Mouse (Mus musculus): ENCODE data around the gene Agps.
A peak's percentile ranks its signal among the peaks of the same experiment; 100 is the strongest.

Gene Agps

DNA sequence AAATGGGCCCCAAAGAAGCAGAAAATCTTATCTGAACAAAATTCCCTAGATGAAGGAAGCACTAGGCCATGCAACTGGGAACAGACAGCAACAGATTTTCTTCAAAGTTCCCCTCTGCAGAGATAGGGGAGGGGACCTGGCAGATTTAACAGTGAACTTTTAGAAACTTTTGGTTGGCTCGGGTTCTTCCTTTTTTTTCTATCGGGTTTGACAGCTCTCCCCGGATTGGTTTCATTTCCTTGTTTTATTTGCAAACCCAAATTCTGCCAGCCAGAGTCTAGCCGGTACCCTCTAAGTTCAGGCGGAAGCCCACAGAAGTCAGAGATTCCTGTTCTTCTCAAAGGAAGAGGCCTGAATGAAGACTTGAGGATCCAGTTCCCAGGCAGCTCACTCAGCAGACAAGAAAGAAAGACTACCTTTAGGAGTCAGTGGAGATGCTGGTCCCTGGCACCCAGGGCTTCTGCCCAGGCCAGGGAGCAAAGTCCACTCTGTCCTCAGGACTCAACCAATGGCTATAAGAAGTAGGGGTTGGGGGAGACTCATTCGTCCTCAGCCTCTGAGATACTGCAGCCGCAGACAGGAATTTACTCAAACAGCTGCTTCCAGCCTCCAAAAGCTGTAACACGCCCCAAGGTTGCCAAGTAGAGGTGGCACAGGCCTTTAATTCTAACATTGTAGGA lies 2.9 kb upstream of the Agps start:
- DNase-seq (ENCODE audit: low read depth, low spot score): no peak

DNA sequence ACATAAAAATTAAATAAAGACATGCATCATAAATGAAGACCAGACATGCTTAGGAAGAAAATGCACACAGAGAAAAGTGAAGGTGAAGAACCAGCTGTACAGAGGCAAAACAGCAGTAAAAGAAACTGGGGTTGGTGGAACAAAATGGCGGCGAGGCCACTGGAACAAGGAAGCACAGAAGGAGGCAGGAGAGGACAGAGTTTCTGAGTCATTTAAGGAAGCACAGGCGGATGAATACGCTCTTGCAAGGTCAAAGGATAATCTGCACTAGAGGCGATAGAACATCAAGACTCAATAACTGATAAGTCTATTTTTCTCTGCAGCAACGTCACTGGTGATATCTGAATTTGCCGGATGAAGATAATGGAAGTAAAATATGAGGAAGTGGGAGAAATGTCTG lies 1.7 kb upstream of the Agps start:
- no peak for DNase-seq (ENCODE audit: low read depth, low spot score)

DNA sequence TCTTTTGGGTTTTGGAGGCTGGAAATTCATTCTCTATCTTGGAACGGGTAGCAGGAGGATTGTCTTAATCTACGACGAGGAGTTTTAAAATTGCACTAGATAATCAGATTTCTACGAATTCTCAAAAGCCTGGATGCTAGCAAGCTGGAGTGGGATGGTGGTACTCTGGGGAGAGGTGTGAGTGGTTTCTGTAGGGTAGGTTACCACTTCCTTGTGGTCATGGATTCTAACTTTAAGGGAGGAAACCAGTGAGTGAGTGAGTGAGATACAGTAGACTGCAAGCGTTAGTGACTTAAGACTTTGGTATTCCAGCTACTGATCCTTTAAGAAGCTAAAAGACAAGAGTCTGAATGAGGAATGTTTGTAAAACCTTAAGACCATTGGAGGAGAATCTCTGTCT lies 804 bp downstream of the Agps start:
- DNase-seq (ENCODE audit: low read depth, low spot score): no peak

DNA sequence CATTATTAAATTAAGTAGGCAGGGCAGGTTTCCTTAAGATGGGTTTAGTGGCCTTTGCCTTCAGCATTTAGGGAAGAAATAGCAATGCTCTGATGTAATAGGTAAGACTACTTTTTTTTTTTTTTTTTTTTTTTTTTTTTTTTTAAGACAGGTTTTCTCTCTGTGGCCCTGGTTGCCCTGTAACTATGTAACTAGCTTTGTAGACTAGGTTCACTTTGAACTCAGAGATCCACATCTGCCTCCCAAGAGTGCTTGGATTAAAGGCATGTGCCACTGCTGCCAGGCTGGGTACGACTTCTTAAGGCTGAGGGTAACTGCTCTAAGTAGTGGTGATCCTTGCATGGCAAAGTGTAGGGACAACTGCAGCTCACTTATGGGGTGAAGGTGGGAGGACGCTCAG lies 2.5 kb downstream of the Agps start:
- no peak for DNase-seq (ENCODE audit: low read depth, low spot score)

DNA sequence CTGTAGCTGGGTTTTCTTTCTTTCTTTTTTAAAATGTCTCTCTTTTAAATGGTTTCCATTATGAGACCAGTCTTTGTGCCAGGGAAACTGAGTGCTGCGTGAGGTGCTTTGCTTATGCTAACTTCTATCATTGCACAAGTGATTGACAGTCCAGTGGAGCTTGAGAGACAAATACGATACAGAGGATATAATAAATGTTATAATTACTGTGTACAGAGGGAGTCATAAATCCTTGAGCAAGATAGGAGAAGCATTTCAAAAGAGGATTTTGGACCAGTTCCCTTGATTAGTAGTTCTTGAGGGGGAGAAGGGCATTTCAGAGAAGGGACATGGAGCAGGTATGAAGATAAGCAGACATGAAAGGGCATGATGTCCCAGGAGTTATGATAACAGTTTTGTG lies 10.3 kb downstream of the Agps start:
- DNase-seq (ENCODE audit: low read depth, low spot score): no peak

DNA sequence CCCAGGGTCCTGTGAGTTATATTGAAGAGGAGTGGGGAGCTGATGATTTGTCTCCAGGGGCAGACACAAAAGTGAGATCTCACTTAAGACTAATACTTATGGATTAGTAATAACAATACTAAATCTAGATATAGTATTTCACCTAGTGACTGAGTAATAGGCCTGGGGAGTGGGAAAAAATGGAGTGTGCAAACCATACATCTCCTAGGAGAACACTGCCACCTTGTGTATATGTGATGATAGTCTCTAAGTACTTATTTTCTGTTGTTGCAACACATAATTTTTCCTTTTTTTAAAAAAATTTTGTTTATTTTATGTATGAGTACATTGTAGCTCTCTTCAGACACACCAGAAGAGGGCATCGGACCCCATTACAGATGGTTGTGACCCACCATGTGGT lies 15.7 kb downstream of the Agps start:
- DNase-seq (ENCODE audit: low read depth, low spot score): no peak

DNA sequence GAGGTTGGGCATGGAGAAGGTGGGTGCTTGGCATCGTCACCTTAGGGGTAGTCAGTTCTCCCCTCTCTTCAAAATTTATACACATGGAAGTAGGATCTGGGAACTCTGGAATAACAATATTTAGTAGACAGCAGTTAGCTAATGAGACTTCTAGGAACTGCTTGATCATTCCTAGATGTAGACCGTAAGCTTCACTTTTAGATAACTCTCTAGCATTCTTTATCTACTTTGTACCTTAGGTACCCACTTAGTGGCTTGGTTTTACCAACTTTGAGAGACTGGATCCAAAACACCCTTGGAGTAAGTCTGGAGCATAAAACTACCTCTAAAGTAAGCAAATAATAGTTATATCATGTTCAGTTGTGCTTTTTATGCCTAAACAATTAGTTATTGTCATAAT lies 20.5 kb downstream of the Agps start:
- DNase-seq (ENCODE audit: low read depth, low spot score): no peak

DNA sequence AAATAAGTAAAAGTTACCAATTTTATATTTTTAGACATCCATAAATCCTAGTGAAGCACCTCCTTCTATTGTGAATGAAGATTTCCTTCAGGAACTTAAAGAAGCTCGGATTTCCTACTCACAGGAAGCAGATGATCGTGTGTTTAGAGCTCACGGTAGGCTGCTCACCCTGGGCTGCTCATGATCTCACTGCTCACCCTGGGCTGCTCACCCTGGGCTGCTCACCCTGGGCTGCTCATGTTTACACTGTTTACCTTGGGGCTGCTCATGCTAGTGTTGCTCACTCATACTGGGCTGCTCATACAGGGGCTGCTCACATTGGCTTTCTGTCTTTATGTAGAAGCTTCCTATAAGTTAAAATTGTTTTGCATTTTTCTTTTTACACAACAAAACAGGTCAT lies 22.2 kb downstream of the Agps start:
- no peak for DNase-seq (ENCODE audit: low read depth, low spot score)

DNA sequence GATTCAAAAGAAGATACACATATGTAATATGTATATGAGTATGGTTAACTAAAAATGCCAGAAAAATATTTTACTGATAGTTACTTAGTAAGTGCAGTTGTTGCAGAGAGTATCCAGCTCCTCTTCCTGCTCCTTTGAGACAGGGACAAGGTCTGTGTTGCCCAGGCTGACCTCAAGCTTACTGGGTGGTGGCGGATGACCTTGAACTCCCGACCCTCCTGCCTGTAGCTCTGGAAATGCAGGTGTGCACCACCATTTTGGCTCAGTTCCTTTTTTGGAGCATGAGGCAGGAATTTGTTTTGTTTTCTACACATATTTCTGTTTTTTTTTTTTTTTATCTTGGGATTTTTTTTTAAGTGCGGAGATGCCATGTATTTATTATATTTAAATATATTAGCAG lies 29.1 kb downstream of the Agps start:
- DNase-seq (ENCODE audit: low read depth, low spot score): peak; percentile 86

DNA sequence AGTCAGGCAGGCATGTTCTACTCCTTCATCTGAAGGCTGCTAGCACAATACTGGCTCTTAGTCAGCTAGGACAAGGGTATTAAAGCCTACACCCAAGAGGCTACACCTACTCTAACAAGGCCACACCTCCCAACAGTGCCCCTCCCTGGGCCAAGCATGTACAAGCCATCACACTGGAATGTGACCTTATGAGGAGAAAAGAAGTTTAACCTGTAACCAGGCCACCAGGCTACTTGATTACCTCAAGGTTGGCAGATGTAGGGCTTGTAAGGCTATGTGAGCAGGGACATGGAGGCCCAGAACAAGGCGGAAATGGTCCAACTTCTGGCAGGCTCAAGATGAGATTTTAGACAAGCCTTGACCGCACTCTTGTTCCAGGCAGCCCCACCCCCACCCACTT lies 37.6 kb downstream of the Agps start:
- DNase-seq (ENCODE audit: low read depth, low spot score): peak; percentile 95

DNA sequence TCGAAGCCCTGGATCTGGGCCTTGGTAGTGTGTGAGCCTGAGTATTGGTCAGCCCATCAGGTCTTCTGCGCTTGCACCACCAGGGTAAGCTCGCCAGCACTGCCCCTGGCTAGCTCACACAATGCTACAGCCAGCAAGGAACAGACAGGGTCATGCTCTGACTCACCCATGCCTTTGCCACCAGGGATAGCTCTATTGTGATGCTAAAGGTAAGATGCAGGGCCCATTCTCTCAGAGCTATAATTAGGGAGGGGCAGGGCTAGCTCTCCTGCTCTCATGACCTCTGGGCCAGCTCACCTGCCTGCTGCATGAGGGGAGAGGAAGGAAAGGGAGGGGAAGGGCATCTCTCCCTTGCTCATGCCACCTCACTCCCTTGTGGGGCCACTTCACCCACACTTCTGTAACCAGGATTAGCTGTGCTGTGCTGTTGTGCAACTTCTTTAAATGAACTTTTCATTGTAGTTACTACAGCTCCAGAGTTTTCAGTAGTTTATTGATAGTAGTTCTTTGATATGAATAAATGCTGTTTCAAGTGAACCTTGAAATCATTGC lies 42.1 kb downstream of the Agps start:
- DNase-seq (ENCODE audit: low read depth, low spot score): peak; percentile 85

DNA sequence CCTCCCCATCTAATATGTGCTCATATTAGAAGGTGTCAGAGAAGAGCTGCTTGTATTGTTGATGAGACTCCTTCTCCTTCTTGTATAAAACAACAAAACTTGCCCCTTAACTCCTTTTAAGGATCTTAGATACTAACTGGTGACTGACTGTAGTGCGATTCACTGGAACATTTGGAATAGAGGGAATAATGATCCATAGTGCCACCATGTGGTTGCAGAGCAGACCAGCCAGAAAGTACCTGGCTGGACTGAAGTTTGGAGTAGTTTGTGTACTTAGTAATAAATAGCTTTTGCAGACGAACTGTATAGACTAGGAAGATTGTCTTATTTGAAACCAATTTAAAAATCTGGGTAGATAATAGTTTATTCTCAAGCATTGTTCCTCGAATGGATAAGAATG lies 47.8 kb downstream of the Agps start:
- peak; percentile 68 for DNase-seq (ENCODE audit: low read depth, low spot score)

DNA sequence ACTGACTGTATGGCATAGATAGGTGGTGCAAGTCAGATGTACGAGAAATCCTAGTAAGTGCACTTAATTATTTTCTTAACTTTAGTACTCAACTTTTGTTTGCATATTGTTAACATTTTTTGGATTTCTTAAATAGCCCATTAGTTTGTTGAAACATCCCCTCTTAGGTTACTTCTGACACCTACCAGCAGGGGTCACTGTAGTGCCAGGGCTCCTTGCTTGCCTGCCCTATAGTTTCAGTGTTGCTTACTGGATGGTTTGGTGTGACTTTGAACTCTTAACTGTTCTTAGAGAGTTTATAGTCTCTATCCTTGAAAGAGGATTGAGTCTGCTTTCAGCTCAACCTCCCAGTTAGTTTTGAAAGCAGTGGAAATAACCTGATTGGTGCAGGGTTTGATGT lies 51.6 kb downstream of the Agps start:
- peak; percentile 83 for DNase-seq (ENCODE audit: low read depth, low spot score)

DNA sequence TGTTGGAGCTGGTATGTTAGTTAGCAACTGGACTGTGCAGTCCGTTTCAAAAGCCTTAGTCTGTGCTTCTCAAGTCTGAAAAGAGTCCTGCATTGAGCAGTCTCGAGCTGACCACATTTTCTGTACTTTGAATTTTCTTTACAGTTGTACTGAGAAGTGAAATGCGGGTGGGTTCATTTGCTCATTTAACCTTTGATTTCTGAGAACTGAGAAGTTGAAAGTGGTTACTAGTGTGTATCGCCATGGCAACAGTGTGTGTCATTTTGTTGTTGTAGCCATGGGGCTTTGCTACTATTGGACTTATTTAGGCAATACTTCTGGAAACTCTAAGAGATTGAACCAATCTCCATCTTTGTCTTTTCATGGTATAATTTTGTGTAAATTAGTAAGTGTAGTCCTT lies 60.0 kb downstream of the Agps start:
- DNase-seq (ENCODE audit: low read depth, low spot score): no peak

DNA sequence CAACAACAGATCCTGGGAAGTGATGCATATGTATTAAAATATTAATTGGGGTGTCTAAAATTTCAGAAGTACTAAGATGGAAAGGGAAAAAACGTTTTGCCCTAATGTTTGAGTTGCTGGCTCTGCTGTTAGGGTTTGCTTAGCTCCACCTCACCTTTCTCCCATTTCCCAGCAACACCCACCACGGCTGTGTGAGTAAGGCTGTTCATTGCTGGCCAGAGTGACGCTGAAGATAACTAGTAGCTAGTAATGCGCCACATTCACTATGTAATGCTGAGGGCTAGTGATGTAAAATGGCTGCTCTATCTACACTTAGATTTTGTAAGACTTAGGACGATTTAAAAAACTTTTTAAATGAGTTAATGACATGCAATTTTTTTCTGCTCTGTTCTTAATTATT lies 63.7 kb downstream of the Agps start:
- no peak for DNase-seq (ENCODE audit: low read depth, low spot score)

DNA sequence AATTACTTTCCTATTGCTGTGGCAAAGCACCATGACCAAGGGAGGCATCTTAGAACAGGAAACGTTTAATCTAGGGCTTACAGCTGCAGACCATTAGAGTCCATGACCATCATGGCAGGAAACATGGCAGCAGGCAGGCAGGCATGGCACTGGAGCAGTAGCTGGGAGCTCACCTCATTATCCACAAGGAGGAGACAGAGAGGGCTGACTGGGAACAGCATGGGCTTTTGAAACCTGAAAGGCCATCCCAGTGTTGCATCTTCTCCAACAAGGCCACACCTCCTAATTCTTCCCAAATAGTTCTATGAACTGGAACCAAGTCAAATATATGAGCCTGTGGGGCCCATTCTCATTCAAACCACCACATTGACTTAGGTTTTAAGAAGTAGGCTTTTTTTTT lies 68.3 kb downstream of the Agps start:
- DNase-seq (ENCODE audit: low read depth, low spot score): peak; percentile 56

DNA sequence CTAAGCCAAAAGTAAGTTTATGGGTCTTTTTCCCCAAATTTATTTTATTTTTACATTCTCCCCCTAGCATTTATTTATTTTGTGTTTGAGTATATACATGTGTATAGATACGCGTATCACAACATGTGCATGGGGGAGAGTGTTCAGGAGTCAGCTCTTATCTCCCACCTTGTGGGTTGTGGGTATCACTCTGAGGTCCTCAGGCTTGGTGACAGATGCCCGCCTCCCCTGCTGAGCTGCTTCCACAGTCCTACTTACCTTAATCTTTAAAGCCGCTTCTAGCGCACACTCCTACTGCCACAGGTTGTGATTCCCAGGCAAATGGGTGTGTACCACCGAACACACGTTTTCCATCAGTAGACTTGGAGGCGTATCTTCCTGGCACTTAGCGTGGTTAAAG lies 69.9 kb downstream of the Agps start:
- no peak for DNase-seq (ENCODE audit: low read depth, low spot score)

DNA sequence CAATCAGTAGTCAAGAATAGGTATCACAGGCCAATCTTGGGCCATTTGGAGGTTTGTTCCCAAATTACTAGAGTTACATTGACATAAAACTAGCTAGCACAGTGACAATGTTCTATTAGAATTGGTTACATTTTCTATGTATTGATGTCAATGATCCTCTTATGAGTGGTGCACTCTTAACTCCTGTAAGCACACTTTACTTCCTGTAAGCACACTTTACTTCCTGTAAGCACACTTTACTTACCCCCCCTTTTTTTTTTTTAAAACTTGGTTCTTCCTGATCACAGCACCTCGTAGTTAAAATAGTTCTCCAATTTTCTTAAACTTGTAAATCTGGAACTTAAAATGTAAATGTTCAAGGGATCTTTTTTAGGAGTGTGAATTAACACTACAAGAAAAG lies 75.2 kb downstream of the Agps start:
- DNase-seq (ENCODE audit: low read depth, low spot score): no peak

DNA sequence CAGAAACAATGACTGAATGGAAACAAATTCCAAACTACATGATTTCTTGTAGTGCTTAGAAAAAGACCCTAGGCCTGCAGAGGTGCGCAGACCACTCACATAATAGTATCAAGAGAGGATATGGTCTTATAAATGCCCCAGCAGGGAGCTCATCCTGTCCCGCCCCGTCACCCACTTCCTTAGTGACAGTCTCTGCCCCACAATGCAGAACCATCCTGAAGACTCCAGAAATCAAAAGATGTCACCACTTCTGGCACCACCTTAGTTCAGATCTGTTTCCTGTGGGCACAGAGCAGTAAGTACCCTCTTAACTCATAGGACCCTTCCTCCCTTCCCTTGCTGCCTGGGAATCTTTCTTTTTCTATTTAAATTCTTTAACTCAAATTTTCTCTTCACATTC lies 83.1 kb downstream of the Agps start:
- DNase-seq (ENCODE audit: low read depth, low spot score): no peak

DNA sequence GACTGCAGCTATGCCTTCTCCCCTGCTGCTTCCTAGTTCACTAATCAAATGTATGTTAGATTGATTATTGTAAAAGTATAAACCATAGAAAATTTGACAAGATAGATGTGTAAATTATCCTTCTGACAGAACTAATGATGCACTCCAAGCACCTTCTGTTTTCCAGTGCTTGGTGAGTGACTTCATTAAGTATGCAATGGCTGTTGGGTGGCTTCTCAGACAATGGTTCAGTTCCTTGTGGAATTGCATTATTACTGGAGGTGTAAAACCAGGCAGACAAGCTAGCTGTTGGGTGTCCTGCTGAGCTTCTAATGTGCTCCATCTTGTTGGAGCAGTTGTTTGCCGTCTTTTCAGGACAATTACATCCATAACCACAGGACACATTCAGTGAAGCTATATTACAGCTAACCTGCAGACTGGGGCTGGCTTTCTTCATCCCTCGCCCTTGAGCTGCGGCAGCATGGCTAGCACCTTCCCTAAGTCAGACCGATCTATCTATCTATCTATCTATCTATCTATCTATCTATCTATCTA lies 91.9 kb downstream of the Agps start:
- no peak for DNase-seq (ENCODE audit: low read depth, low spot score)

DNA sequence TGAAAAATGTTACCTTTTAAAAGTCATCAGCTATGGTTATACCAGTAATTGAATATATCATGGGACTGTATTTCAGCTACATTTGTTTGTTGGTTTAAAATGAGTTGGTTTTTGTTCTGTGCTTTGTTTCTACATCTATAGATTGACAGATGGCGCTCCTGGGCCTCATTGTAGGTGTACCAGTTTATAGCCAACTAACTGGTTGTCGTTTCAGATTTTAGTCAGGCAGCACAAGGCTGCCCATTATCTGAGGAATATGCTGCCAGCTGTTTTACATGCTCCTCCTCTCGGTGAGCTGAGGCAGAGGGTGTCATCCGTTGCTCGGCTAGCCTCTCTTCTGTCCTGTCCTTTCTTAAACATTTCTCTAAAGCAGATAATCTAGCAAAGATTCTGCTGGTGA lies 94.1 kb downstream of the Agps start:
- no peak for DNase-seq (ENCODE audit: low read depth, low spot score)

DNA sequence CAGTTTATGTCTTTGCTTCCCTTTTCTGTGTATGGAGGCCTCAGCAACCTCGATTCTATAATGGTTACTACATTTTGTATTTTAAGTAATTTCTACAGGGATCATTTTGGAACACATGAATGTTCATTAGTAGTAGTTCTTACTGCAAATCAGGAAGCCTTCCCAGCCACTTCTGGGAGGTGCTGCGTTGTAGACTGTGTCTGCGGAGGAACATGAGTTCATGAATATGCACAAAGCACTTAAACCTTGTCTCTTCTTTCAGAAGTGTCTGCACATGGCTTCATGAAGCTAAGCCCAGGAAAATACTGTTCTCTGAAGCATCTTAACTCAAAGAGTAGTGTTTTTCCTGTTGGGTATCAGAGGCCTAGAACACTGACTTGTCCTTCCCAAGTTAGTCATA lies 96.0 kb downstream of the Agps start:
- DNase-seq (ENCODE audit: low read depth, low spot score): no peak

DNA sequence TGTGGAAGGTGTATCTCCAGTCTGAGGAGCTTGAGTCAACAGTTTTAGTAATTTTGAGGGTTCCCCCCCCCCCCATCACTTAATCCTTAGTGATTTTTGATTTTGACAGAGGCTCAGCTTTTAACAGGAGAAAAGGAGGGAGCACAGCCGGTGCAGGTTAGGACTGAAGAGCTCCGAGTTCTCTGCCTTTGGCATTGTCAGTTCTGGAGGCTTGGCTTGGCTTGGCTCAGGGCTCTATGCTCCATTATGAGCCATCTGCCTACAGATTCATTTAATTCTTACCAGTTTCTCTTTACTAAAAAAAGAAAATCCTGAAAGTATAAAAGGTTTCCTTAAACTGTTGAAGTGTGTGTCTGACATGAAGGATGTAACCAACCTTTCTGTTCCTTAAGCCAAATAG lies 97.2 kb downstream of the Agps start:
- DNase-seq (ENCODE audit: low read depth, low spot score): no peak
